Comparison of ENCODE assay signal across 22 mouse cellular contexts in genomic region chr1:91059792-91060604, GRCm38 (mm10).
DNase-seq lines count a peak whose midpoint lies in the region; ATAC-seq lines count a peak whose summit lies in the region.
"Had no signal": no experiment of that assay in that cellular context is flagged by ENCODE, and none has a peak within 500 bp of the region (broad histone marks: within the 10 kb centered on the region; RNA-seq: fewer than 3 reads in every experiment).

No protein-coding gene starts in this region.

- WGBS in heart, embryonic 15.5 days = 33% methylated on average over 9 of the region's 9 CpGs

- no peaks in the 10 kb centered on the region for H3K9me3 ChIP-seq in heart, embryonic 15.5 days (replicated peaks)
- no peaks in the 10 kb centered on the region for H3K9me3 ChIP-seq in megakaryocyte, embryonic 14.5 days
- H3K9me3 ChIP-seq: embryonic facial prominence, embryonic 12.5 days; limb, embryonic 12.5 days; liver, embryonic 13.5 days; lung, embryonic 15.5 days; neural tube, embryonic 12.5 days had no signal

- H3K9ac ChIP-seq in heart, embryonic 15.5 days = no peak overlapping the region
- H3K9ac ChIP-seq: embryonic facial prominence, embryonic 12.5 days; limb, embryonic 12.5 days; liver, embryonic 13.5 days; lung, embryonic 15.5 days; neural tube, embryonic 12.5 days had no signal

- ATAC-seq in CD4-positive, CD25-positive, alpha-beta regulatory T cell, adult 4 months = no peak
- ATAC-seq in heart, embryonic 15.5 days (replicated peaks; ENCODE audit: insufficient number of reproducible peaks, insufficient read depth, low FRiP score, low read depth) = no peak
- no peak for ATAC-seq in megakaryocyte, adult 5-6 weeks (ENCODE audit: poor library complexity, severe bottlenecking)
- ATAC-seq in monocyte, adult 5-6 weeks (replicated peaks; ENCODE audit: insufficient number of reproducible peaks, low FRiP score, low TSS enrichment, poor library complexity, severe bottlenecking) = peak; percentile 14; the same call in 1 of the 2 replicates
- ATAC-seq: forebrain, embryonic 16.5 days; hindbrain, postnatal 0 days; midbrain, embryonic 16.5 days had no signal

- DNase-seq in CD4-positive, CD25-positive, alpha-beta regulatory T cell, adult 2 months (ENCODE audit: low read depth, low spot score) = peak; percentile 44
- DNase-seq in heart, postnatal 36 days = no peak
- DNase-seq in T-cell, adult 2 months (ENCODE audit: low spot score) = no peak
- DNase-seq: adrenal gland, postnatal 14 days; cerebellum, adult 18-20 months; kidney, postnatal 10 days; liver, embryonic 13.5 days; spleen, adult 18-20 months; thymus, postnatal 36 days had no signal

- H3K4me1 ChIP-seq in heart, embryonic 15.5 days (replicated peaks) = peaks cover 97% of the 10 kb centered on the region
- peaks cover 100% of the 10 kb centered on the region for H3K4me1 ChIP-seq in megakaryocyte, embryonic 14.5 days

- H3K27ac ChIP-seq in heart, embryonic 15.5 days = peak overlapping the region; percentile 81; the same call in 1 of the 2 replicates
- H3K27ac ChIP-seq: embryonic facial prominence, embryonic 12.5 days; hindbrain, postnatal 0 days; limb, embryonic 12.5 days; liver, embryonic 13.5 days; lung, embryonic 15.5 days; macrophage; neural tube, embryonic 12.5 days had no signal

- H3K4me3 ChIP-seq in heart, embryonic 15.5 days = no peak overlapping the region
- peak overlapping the region; percentile 80 for H3K4me3 ChIP-seq in megakaryocyte, embryonic 14.5 days (replicated peaks)
- H3K4me3 ChIP-seq: embryonic facial prominence, embryonic 12.5 days; limb, embryonic 12.5 days; liver, embryonic 13.5 days; lung, embryonic 15.5 days; neural tube, embryonic 12.5 days had no signal

- intact Hi-C loops in heart, postnatal 36 days (cut with DNase I) = no loop called here

- H3K4me2 ChIP-seq in heart, embryonic 15.5 days = no peak overlapping the region
- H3K4me2 ChIP-seq: embryonic facial prominence, embryonic 12.5 days; limb, embryonic 12.5 days; liver, embryonic 13.5 days; lung, embryonic 15.5 days; neural tube, embryonic 12.5 days had no signal

- H3K27me3 ChIP-seq in heart, embryonic 15.5 days = no peaks in the 10 kb centered on the region
- no peaks in the 10 kb centered on the region for H3K27me3 ChIP-seq in megakaryocyte, embryonic 14.5 days (replicated peaks)
- H3K27me3 ChIP-seq: embryonic facial prominence, embryonic 12.5 days; limb, embryonic 12.5 days; liver, embryonic 13.5 days; lung, embryonic 15.5 days; neural tube, embryonic 12.5 days had no signal

- no peaks in the 10 kb centered on the region for H3K36me3 ChIP-seq in heart, embryonic 15.5 days
- H3K36me3 ChIP-seq in megakaryocyte, embryonic 14.5 days (replicated peaks; ENCODE audit: low read length) = peaks cover 41% of the 10 kb centered on the region
- H3K36me3 ChIP-seq: embryonic facial prominence, embryonic 12.5 days; limb, embryonic 12.5 days; liver, embryonic 13.5 days; lung, embryonic 15.5 days; neural tube, embryonic 12.5 days had no signal
